Mouse (Mus musculus): ENCODE measurements around the gene A630089N07Rik.
A peak's percentile ranks its signal among the peaks of the same experiment; 100 is the strongest.
"Not testable (repeated sequence)": the region's sequence is repeated elsewhere in the genome, so short reads cannot be mapped to it uniquely, and the experiment has no call there.

The A630089N07Rik gene

DNA sequence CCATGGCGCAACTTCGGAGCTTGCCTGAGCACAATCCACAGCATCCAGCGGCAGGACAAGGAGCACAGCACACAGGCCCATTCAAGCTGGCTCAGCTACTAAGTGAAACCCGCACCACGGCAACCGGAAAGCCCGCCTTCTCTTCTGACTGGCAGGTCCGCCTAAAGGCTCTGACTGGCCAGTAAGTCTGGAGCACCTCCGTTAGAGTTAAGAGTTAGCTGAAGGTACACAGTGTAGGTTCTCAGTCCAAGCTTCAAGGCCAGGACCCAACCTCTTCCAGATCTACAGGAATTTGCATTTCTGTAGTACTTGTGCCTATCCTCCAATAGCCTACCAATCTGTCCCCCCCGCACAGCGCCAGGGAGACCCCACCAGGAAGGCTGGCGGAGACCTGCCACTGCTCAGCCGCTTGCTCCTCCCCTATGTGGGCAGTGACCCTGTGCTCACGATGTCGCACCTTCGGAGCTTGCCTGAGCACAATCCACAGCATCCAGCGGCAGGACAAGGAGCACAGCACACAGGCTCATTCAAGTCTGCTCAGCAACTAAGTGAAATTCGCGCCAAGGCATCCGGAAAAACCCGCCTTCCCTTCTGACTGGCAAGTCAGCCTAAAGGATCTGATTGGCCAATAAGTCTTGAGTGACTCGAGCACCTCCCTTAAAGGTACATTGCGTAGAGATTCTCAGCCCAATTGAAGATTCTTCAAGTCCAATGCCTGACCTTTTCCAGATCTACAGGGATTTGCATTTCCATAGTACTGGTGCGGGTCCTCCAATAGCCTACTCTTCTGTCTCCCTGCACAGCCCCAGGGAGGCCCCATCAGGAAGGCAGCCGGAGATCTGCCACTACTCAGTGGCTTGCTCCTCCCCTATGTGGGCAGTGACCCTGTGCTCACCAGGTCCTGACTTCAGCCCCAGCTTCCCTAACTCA lies at the start of gene A630089N07Rik:
TSS of gene A630089N07Rik (minus strand) at position 562 of the 930 bp plus-strand sequence.
- DNase-seq (ENCODE audit: low read depth, low spot score), result peak; percentile 76

DNA sequence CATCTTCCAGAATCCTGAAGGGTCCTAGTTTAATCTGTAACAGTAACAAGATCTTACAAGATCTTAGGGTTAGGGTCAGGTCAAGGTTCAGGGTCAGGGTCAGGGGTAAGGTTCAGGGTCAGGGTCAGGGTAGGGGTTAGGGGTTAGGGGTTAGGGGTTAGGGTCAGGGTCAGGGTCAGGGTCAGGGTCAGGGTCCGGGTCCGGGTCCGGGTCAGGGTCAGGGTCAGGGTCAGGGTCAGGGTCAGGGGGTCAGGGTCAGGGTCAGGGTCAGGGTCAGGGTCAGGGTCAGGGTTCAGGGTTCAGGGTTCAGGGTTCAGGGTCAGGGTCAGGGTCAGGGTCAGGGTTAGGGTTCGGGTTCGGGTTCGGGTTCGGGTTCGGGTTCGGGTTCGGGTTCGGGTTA lies 24.9 kb upstream of the A630089N07Rik start:
- DNase-seq (ENCODE audit: low read depth, low spot score), result no peak

DNA sequence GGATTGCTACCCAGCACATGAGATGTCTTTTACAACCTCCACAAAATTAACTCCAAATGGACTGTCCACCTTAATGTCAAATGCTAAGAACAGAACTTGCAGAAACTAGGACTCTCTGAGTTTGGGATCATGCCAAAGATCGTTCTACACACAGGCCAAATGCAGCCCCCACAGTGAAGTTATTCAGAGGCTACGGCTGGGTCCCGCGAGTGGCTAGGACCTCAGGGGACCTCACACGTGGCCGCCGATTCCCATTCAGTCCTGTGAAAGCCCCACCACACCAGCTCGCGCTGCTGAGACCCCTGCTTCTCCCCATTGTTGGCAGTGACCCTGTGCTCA lies 731 bp downstream of the A630089N07Rik start:
- not testable (repeated sequence) for DNase-seq (ENCODE audit: low read depth, low spot score)

DNA sequence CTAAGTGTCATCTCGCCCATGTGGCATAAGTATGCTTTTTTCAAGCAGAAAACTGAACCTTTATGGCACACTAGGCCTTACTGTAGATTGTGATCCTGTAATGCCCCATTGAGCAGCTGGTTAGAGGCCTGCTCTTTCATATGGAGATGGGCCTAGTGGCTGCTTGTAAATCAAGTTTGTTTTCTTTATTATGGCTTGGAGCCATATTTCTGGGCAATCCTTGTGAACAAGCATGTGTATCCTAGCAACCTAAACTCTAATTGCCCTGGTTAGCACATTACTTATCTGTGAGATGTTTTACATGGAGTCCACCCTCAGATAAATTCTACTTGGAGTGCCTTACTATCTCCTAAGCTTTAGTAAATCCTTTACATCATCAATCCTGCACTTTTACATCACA lies 1.1 kb downstream of the A630089N07Rik start:
- DNase-seq (ENCODE audit: low read depth, low spot score), result not testable (repeated sequence)

DNA sequence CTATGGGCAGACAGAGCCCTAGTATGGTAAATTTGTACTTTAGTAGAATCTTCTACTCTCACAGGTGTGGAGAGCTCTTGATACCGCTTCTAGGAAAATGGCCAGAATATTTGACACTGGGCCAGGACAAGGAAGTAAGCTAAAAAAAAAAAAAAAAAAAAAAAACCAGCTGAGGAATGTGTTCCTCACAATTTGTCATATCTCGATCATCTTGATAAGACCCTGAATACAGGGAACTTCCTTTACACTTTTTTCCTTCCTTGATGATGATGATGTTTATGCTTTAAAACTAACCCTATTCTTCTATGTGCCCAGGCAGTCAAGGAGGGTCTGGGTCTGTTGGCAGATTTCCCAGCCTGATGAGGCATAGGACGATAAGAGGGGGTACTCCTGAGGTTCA lies 2.9 kb downstream of the A630089N07Rik start:
- not testable (repeated sequence) for DNase-seq (ENCODE audit: low read depth, low spot score)

DNA sequence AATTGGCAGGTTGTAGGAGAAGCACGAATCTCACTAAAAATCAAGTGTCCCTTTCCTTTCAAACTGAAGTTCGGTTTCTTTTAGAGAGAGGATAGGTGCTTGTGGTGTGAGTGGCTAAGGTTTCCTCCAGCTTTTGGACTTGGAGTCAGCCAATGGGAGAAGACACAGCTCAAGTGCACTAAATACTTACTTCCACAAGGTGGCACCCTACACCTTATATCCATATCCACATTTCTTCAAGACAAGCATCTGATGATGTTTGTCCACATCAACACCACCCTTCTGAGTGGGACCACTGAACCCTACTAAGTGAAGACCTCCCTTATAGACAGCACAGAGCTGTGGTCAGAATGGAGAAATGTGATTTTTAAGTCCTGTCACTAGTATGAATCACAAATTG lies 40.6 kb downstream of the A630089N07Rik start:
- DNase-seq (ENCODE audit: low read depth, low spot score), result peak; percentile 11

DNA sequence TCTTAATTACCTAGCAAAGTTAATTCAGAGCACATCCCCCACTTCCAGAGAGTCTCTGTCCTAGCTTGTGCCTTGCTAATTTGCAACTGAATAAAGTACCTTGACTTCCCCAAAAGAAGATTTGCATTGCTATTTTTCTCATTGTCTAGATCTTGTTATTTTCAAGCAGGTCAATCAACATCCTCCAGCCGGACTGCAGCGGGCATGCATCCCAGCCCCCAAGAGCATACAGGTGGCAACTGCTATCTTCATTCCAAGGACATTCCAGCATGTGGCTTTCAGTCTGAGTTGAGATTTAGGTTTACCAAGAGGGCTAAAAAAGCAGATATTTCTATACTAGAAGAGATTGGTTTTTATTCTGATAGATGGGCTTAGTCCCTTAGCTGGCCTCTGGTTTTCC lies 47.3 kb downstream of the A630089N07Rik start:
- not testable (repeated sequence) for DNase-seq (ENCODE audit: low read depth, low spot score)

DNA sequence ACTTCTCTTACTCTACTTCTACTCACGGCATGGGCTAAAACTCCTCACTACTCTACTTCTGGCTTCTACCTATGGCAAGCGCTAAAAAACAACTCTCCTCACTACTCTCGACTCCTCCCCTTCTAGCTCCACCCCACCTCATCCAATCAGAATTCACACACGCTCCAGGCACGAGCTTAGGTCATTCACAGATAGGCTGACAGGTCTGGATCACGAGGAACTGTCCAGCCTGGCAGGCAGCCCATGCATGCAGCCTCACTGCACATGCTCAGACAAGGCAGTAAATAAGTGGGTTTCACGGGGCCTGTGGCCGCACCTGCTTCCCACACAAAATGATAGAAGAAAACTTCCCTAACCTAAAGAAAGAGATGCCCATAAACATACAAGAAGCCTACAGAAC lies 56.1 kb downstream of the A630089N07Rik start:
- DNase-seq (ENCODE audit: low read depth, low spot score), result not testable (repeated sequence)

DNA sequence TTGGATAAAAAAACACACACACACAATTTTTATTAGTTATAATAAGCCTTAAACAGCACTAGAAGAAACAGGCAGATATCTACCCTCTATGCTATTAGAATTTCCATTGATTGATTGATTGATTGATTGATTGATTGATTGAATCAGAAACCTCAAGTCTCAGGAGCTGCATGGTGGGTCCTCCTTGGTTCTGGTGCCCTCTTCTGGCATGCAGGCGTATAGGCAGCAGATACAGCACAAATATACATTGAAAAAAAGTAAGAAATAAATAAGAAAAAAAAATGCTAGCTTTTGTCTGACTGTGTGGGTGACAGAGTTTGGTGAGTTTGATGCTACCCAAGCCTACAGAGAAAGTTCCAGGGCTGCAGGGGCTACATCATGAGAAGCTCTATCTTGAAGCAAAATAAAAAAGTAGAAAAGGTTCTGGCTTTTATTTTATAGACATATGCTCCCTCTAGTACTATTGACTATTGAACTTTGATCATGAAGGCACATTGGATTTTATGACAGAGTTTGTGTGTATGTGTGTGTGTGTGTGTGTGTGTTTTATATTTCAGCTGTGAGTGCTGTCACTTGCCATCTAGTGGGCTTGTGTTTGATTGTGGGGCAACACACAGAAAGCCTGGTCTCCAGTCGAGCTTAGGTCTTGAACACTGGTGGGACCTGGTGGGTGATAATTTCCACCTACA lies 59.4 kb downstream of the A630089N07Rik start:
- no peak for DNase-seq (ENCODE audit: low read depth, low spot score)

DNA sequence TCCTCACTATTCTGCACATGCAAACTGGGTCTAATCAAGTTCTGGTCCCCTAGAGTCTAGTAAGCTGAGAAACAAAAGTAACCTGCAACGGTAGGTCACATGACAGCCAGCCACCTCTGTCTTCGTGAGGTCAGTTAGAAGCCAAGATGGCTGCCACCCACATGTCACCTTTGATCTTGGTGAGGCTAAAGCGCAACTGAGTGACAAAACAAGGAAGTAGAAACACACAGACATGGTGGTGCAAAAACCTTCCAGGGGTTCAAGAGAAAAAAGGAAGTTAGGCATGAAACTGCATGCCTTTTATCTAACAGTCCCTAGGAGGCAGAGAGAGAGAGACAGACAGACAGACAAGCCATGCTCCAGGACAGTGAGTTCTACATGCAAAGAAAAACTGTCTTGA lies 60.2 kb downstream of the A630089N07Rik start:
- no peak for DNase-seq (ENCODE audit: low read depth, low spot score)

DNA sequence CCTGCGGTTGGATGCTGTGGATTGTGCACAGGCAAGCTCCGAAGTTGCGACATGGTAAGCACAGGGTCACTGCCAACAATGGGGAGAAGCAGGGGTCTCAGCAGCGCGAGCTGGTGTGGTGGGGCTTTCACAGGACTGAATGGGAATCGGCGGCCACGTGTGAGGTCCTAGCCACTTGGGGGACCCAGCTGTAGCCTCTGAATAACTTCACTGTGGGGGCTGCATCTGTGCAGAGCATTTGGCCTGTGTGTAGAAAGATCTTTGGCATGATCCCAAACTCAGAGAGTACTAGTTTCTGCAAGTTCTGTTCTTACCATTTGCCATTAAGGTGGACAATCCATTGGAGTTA lies 84.9 kb downstream of the A630089N07Rik start:
- DNase-seq (ENCODE audit: low read depth, low spot score), result not testable (repeated sequence)

DNA sequence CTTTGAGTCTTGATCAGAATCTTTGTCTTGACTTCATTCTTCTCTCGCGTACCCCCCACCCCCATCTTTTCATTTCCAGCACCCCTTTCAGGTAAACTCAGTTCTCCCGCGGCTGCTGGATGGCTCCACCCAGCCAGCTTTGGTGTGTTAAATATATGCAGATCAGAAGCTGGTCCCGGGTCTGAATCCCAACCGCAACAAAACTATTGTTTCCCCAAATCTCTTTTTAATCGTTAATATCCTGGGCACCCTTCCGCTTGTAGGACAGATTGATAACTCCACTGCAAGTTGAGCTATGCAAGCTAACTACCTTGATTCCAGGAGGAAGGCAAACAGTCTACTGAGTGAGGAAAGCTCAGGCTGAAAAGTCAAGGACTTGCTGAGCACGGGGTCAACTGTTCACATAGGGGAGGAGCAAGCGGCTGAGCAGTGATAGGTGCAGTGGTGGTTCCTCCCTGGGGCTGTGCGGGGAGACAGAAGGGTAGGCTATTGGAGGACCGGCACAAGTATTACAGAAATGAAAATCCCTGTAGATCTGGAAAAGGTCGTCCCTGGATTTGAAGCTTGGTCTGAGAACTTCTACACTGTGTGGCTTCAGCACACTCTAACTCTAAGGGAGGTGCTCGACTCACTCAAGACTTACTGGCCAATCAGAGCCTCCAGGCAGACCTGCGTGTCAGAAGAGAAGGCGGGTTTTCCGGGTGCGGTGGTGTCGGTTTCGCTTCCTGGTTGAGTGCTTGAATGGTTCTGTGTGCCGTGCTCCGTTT lies 85.5 kb downstream of the A630089N07Rik start, which contains the start of gene B230307C23Rik:
TSS of gene B230307C23Rik (plus strand) at position 700 of the 767 bp plus-strand sequence.
- peak; percentile 90 for DNase-seq (ENCODE audit: low read depth, low spot score)

DNA sequence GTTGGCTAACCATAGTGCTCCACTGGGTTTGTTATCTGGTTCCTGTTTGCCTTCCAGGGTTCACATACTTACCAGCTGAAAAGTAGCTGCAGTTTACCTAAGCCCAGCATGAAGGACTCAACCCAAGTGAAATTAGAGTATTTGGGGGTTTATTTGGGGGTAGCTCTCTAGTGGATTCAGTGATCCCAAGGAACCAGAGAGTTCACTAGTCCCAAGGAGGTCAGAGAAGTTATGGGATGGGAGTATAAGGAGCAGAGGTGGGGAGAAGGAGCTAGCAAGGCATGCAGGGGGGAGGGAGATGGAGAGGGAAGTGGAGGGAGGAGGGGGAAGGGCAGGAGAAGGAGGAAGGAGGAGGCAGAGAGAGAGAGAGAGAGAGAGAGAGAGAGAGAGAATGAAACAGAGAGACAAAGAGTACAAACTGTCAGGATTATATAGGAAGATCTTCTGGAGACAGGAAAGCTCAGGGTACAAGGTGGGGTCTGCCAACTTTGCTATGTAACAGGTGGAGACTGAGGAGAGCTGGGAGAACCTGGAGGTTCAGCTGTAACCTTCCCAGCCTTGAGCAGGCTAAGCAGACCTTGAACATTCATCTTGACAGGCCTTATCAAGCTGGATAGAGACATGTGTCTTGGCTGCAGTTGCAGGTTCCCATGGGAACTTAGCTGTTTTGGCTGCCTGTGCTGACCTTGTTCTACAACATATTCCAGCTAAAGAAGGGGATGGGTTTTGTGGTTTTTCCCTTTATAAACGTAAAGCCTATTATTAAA lies 86.2 kb downstream of the A630089N07Rik start:
- no peak for DNase-seq (ENCODE audit: low read depth, low spot score)

DNA sequence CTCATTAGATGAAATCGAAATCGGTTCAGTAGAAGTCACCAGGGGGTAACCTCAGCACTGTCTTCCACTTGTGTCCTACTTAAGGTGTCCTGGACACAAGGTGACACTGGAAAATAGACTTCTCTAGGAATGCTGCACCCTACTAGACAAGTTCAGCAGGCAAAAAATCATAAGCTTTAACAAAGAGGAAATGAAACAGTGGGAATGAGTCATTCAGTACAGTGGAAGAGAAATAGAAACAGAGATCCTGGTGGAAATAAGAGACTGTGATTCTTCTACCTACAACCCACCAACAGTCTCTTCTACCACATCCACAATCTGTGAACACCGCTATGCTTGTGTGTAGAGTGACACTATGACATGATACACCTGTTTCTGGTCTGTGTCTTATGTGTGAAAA lies 89.8 kb downstream of the A630089N07Rik start:
- DNase-seq (ENCODE audit: low read depth, low spot score), result not testable (repeated sequence)

DNA sequence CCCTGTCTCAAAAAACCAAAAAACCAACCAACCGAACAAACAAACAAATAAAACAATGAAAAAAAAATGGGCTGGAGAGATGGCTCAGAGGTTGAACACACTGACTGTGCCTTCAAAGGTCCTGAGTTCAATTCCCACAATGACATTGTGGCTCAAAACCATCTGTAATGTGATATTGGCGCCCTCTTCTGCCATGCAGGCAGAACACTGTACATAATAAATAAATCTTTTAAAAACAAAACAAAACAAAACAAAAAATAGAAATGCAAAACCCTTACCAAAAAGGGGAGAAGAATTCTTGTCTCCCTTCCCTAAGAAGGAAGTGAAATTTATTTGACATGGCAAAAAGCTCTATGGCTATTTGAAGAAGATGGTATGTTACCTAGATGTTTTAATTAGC lies 90.7 kb downstream of the A630089N07Rik start:
- no peak for DNase-seq (ENCODE audit: low read depth, low spot score)

DNA sequence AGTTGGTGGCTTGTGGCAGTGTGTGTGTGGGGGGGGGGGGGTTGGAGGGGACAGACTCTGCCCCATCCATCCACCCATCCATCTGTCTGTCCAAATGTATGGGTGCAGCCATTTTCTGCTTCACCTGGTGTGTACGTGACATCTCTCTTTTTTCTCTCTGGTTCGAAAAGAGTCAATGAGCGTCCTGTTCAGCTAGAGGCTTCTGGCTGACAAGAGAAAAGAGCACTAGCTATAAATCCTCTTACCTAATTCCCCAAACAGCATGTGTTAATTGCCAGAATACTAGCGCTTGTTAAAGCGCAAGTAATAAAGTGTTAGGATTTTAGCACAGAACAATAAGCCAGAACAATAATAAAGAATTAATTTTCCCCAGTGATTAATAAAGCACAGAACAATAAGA lies 97.7 kb downstream of the A630089N07Rik start:
- DNase-seq (ENCODE audit: low read depth, low spot score), result no peak

DNA sequence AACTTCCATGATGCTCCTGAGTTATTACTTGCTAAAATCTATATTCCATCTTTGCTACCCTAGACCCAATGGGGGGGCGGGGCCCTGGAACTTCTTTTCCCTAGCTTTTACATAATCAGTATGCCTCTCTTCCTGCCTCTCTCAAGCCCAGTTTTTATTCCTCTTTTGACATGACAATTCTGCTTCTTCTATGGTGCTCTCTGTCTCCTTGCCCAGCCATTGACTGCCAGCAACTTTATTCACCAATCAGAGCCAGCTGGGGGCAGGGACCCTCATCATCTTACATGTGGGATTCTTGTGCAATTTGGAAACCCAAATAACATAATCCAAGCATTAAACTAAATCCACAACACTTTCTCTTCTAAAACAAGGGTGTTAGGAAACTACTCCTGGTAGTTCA lies 100.9 kb downstream of the A630089N07Rik start:
- no peak for DNase-seq (ENCODE audit: low read depth, low spot score)

DNA sequence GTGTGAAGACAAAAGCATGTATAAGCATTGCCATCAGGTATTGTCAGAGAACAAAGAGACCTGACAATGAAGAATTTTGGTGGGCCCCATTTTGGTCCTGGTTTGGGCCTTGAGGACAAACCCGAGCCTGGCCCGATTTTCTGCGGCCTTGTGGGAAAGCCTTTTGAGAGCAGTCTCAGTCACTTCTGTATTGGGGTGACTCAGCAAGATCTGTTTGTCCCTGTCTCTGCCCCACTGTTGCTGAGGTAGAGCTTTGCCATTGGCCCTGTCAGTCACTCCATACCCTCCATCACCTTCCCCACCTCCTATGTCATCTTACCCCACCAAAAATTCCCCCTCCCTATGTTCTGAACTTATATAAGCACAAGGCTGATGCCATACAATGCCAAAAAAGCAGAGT lies 104.5 kb downstream of the A630089N07Rik start:
- no peak for DNase-seq (ENCODE audit: low read depth, low spot score)

DNA sequence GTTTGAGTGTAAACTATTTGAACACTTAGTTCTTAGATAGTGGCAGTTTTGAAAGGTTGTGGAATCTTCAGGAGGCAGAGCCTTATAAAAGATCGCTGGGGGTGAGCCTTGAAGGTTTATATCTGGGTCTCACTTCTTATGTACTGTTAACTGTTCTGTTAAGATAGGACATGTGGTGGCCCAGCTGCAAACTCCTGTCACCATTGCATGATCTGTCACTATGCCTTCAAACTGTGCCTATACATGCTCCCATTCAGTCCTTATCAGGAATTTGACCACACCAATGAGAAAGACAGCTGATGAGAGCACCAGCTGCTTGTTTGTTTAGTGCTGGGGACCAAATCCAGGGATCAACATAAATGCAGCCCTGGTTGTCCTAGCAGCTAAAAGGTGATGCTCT lies 105.0 kb downstream of the A630089N07Rik start:
- no peak for DNase-seq (ENCODE audit: low read depth, low spot score)

DNA sequence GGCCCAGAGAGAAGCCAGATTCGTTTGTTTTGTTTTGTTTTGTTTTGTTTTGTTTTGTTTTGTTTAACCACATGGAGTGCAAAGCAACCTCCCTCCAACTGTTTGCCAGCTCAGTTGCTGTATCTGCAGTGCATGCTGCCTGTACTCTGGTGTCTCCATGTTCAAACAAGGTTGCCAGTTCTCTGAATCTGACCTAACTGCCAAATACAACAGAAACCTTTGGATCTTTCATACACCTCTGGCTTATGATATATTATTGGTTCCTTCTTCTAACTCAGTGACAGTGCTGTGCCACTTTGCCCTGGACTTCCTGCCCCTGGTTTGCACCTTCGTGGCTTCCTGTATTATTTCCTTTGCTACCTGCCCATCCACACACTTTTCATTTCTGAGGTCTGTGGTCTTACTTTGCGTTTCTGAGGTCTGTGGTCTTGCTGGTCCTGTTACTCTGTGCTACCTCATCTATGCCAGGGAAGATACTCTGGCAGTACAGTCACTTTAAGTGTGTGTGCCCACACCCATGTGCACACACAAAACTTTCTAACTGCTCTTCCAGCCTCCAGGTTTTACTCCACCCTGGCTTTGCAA lies 118.2 kb downstream of the A630089N07Rik start:
- DNase-seq (ENCODE audit: low read depth, low spot score), result no peak

Data from telencephalon, adult 2 months (tissue).